Mouse (Mus musculus): ENCODE results near the gene Vmn1r42. TPM values are rescaled to one million over a fixed set of nuclear protein-coding genes. Genes with fewer than 3 reads are reported as not detected.
"Not testable (repeated sequence)": the region's sequence is repeated elsewhere in the genome, so short reads cannot be mapped to it uniquely, and the experiment has no call there.

Vmn1r42 gene
- polyA plus RNA-seq (2015; fragmentation: Nextera tagmentation; extraction: Ambion mirVana): not detected in 2 replicates

DNA sequence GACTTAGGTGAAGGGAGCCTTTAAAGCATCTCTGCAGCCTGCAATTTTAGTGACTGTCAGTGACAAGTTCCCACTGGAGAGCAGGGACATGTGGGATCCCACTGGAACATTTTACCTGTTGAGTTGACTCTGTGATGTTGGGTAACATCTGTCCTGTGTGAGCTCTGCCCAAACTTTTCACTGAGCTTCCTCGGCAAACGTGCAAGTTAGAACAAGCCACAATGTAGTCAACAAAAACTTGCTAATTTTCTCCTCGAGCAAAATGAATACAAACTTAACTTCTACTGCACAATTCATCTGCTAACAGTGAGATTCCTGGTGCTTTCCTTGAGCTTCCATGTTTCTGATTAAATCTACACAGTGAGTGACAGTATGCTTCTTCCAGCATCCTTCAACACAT is at the start of gene Vmn1r42, which contains the start of gene Vmn1r43:
Gene Vmn1r42, minus strand, starts transcription at position 101 of the 400 bp plus-strand sequence.
Gene Vmn1r43, minus strand, starts transcription at position 101 of the 400 bp plus-strand sequence.
- not testable (repeated sequence) for H3K4me2 ChIP-seq; H3K27me3 ChIP-seq; H3K36me3 ChIP-seq; H3K4me1 ChIP-seq; ATAC-seq (ENCODE audit: insufficient number of reproducible peaks, insufficient read depth, low FRiP score, low TSS enrichment, low read depth); H3K9ac ChIP-seq; H3K27ac ChIP-seq; H3K4me3 ChIP-seq; H3K9me3 ChIP-seq
- 78% methylated on average over 3 of the region's 3 CpGs for WGBS

DNA sequence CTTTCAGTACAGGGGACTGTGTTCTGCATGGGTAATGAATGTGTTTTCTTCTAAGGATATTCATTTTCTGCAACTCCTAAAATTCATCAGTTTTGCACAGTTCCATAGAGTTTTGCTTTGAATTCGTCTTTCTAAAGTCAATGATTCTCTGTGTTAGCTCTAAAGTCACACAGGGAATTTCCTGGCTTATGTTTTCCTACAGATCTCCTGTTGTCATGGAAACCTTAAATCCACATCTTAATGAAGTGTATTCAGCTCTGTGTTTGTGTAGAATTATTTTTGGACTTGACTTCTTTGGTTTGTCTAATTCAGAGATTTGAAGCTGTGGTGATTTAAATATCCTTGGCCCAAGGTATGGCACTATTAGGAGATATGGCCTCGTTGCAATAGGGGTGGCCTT is 7.6 kb upstream of the Vmn1r42 start:
- Histone ChIP-seq H3K4me2 (no peak overlapping the region), H3K4me1 (no peaks in the 10 kb centered on the region), H3K9ac (no peak overlapping the region), H3K27ac (no peak overlapping the region), H3K36me3 (no peaks in the 10 kb centered on the region), H3K4me3 (no peak overlapping the region), H3K9me3 (no peaks in the 10 kb centered on the region), H3K27me3 (no peaks in the 10 kb centered on the region)
- WGBS: 52% methylated on average over 2 of the region's 2 CpGs
- no peak for ATAC-seq (ENCODE audit: insufficient number of reproducible peaks, insufficient read depth, low FRiP score, low TSS enrichment, low read depth)

GRCm38 (mm10) chr6:89883360-89883759 is 7.1 kb upstream of the Vmn1r42 start, which contains the start of gene Vmn1r44:
Vmn1r44 (plus strand) TSS chr6:89883660.
- no peak within 1 kb of the TSS for H3K4me3 ChIP-seq
- H3K4me2 ChIP-seq: no peak within 1 kb of the TSS
- 71% methylated on average over 1 of the region's 1 CpGs for WGBS
- H3K9ac ChIP-seq: no peak within 1 kb of the TSS
- no peaks in the 10 kb centered on the region for H3K36me3 ChIP-seq
- no peaks in the 10 kb centered on the region for H3K27me3 ChIP-seq
- no peak for ATAC-seq (ENCODE audit: insufficient number of reproducible peaks, insufficient read depth, low FRiP score, low TSS enrichment, low read depth)
- no peaks in the 10 kb centered on the region for H3K4me1 ChIP-seq
- H3K9me3 ChIP-seq: no peaks in the 10 kb centered on the region
- H3K27ac ChIP-seq: no peak within 1 kb of the TSS

DNA sequence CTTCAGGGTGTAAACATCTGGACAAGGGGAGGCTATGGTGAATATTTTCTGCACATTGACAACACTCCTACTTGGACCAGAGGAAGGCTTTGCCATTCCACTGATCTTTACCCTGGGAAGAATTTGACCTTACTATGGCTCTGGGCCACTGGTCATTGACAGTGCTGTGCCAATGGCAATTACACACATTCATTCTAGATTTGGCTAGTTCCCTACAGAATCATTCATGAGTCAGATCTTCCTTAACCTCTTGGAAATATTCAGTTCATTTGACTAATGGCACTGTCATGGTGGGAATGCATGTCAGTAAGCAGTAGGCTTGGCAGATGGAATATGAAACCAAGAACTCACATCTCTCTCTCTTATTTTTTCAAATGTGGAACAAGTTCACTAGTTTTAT is 4.7 kb upstream of the Vmn1r42 start:
- H3K27ac ChIP-seq: no peak overlapping the region
- H3K36me3 ChIP-seq: no peaks in the 10 kb centered on the region
- H3K4me1 ChIP-seq: no peaks in the 10 kb centered on the region
- H3K4me3 ChIP-seq: no peak overlapping the region
- ATAC-seq (ENCODE audit: insufficient number of reproducible peaks, insufficient read depth, low FRiP score, low TSS enrichment, low read depth): no peak
- H3K4me2 ChIP-seq: no peak overlapping the region
- no peaks in the 10 kb centered on the region for H3K9me3 ChIP-seq
- H3K9ac ChIP-seq: no peak overlapping the region
- no peaks in the 10 kb centered on the region for H3K27me3 ChIP-seq

DNA sequence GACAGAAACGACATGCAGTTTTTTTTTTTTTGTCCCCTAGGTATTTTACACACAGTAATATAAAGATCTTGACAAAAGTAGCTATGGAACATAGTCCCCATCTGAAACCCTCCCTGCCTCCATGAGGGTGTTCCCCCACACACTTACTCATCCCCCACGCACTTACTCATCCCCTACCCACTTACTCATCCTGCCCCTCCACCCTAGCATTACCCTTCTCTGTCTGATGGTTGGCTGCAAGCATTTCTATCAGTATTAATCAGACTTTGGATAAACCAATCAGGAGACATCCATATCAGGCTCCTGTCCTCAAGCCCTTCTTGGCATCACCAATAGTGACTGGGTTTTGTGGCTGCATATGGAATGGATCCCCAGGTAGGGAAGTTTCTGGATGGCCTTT is 750 bp upstream of the Vmn1r42 start:
- 70% methylated on average over 2 of the region's 2 CpGs for WGBS
- Histone ChIP-seq H3K4me2 (no peak overlapping the region), H3K36me3 (no peaks in the 10 kb centered on the region), H3K27ac (no peak overlapping the region), H3K9me3 (no peaks in the 10 kb centered on the region), H3K9ac (no peak overlapping the region), H3K4me3 (no peak overlapping the region), H3K4me1 (no peaks in the 10 kb centered on the region), H3K27me3 (no peaks in the 10 kb centered on the region)
- ATAC-seq (ENCODE audit: insufficient number of reproducible peaks, insufficient read depth, low FRiP score, low TSS enrichment, low read depth): no peak

DNA sequence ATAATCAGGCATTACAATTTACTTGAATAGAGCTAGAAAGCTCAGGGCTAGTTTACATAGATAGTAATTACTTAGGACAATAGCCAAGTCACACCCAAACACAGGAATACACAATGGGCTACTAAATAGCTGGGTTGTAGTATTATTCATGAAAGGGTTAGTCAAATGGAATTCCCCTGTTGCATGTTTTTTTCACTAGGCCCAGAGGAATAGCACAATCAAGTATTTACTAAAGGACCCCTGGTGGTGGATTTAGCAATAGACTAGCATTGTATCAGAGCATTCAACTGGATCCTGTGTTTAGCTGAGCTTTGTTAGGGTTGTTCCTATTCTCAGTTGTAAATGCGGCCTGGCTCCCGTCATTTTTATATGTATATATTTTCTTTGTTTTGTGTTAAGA is 8.2 kb downstream of the Vmn1r42 start:
- Histone ChIP-seq H3K4me2 (no peak overlapping the region), H3K4me3 (no peak overlapping the region)
- ATAC-seq (ENCODE audit: insufficient number of reproducible peaks, insufficient read depth, low FRiP score, low TSS enrichment, low read depth): no peak

DNA sequence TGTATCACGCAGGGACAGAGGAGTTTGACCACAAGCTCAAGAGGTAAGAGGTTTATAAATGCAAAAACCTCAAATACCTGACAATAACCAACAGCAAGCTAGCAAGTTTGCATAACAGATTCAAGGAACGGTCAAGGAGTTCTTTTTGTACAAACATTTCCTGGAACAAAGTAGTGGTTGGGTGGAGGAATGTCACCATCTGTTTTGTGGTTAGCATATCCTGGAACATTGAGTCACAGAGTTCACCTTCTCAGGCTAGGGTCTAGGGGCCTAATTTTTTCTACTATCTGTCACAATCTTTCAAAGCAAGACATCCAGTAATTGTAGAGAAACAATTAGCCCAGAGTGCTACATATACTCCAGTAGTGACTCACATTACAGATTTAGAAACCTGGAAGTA is 8.9 kb downstream of the Vmn1r42 start:
- no peak for ATAC-seq (ENCODE audit: insufficient number of reproducible peaks, insufficient read depth, low FRiP score, low TSS enrichment, low read depth)
- no peaks in the 10 kb centered on the region for H3K36me3 ChIP-seq
- H3K4me1 ChIP-seq: no peaks in the 10 kb centered on the region
- H3K9me3 ChIP-seq: peaks cover 14% of the 10 kb centered on the region
- no peak overlapping the region for H3K9ac ChIP-seq
- no peak overlapping the region for H3K27ac ChIP-seq
- 91% methylated on average over 2 of the region's 2 CpGs for WGBS
- no peak overlapping the region for H3K4me2 ChIP-seq
- no peaks in the 10 kb centered on the region for H3K27me3 ChIP-seq
- no peak overlapping the region for H3K4me3 ChIP-seq

More for the DNA sequence above, 8.2 kb downstream of the Vmn1r42 start:
- H3K36me3 ChIP-seq: no peaks in the 10 kb centered on the region
- H3K27ac ChIP-seq: no peak overlapping the region
- WGBS: 82% methylated on average over 2 of the region's 2 CpGs
- H3K4me1 ChIP-seq: no peaks in the 10 kb centered on the region
- peaks cover 13% of the 10 kb centered on the region; the same call in 1 of the 2 replicates for H3K9me3 ChIP-seq
- no peaks in the 10 kb centered on the region for H3K27me3 ChIP-seq
- H3K9ac ChIP-seq: no peak overlapping the region

DNA sequence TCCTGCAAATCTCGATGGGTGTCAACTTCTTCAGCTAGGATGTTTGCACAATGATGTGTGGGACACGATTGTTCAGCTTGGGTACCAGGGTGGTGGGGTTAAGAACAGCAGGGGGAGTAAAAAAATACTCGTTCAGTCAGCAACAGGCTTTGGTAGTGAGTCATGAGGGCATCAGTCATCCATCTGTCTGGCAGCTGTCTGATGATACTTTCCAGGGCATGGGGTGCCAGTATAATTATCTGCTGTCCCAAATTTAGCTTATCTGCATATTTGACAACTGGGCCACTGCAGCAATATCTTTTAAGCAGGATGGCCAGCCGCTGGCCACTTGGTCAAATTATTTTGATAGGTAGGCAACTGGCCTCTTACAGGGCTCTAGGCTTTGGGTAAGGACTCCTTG is 12.4 kb downstream of the Vmn1r42 start:
- Histone ChIP-seq H3K27ac (no peak overlapping the region), H3K9ac (no peak overlapping the region), H3K4me1 (no peaks in the 10 kb centered on the region), H3K4me2 (no peak overlapping the region), H3K4me3 (no peak overlapping the region), H3K36me3 (no peaks in the 10 kb centered on the region), H3K9me3 (peaks cover 17% of the 10 kb centered on the region), H3K27me3 (no peaks in the 10 kb centered on the region)
- no peak for ATAC-seq (ENCODE audit: insufficient number of reproducible peaks, insufficient read depth, low FRiP score, low TSS enrichment, low read depth)
- WGBS: 71% methylated on average over 4 of the region's 4 CpGs

GRCm38 (mm10) chr6:89859839-89860238 is 16.4 kb downstream of the Vmn1r42 start:
- Histone ChIP-seq H3K4me1 (no peaks in the 10 kb centered on the region), H3K4me2 (no peak overlapping the region), H3K27me3 (no peaks in the 10 kb centered on the region), H3K36me3 (no peaks in the 10 kb centered on the region), H3K4me3 (no peak overlapping the region), H3K27ac (no peak overlapping the region), H3K9me3 (peaks cover 10% of the 10 kb centered on the region), H3K9ac (no peak overlapping the region)
- 82% methylated on average over 2 of the region's 2 CpGs for WGBS
- ATAC-seq (ENCODE audit: insufficient number of reproducible peaks, insufficient read depth, low FRiP score, low TSS enrichment, low read depth): no peak

- Histone ChIP-seq H3K4me3 (no peak overlapping the region), H3K4me1 (no peaks in the 10 kb centered on the region), H3K4me2 (no peak overlapping the region), H3K27ac (no peak overlapping the region), H3K36me3 (no peaks in the 10 kb centered on the region), H3K9me3 (peaks cover 10% of the 10 kb centered on the region), H3K9ac (no peak overlapping the region), H3K27me3 (no peaks in the 10 kb centered on the region)
- ATAC-seq (ENCODE audit: insufficient number of reproducible peaks, insufficient read depth, low FRiP score, low TSS enrichment, low read depth): no peak
- 72% methylated on average over 3 of the region's 3 CpGs for WGBS
Observed at GRCm38 (mm10) chr6:89857552-89857951, 18.7 kb downstream of the Vmn1r42 start.

Other genes with a start within 250 kb of the Vmn1r42 start
- 9.6 and 10.1 TPM in 2 replicates for gene Txnrd3, start 232.4 kb downstream of the Vmn1r42 start, polyA plus RNA-seq (2015; fragmentation: Nextera tagmentation; extraction: Ambion mirVana)
- gene Vmn1r40, start 168.9 kb downstream of the Vmn1r42 start, polyA plus RNA-seq (2015; fragmentation: Nextera tagmentation; extraction: Ambion mirVana): not detected in 2 replicates
- not detected in 2 replicates for gene Vmn1r41, start 135.6 kb downstream of the Vmn1r42 start, polyA plus RNA-seq (2015; fragmentation: Nextera tagmentation; extraction: Ambion mirVana)
- not detected in 2 replicates for gene Vmn1r43, start within 50 bp of the Vmn1r42 start, polyA plus RNA-seq (2015; fragmentation: Nextera tagmentation; extraction: Ambion mirVana)
- gene Vmn1r44, start 7.2 kb upstream of the Vmn1r42 start, polyA plus RNA-seq (2015; fragmentation: Nextera tagmentation; extraction: Ambion mirVana): not detected in 2 replicates
- not detected in 2 replicates for gene Vmn1r45, start 64.2 kb upstream of the Vmn1r42 start, polyA plus RNA-seq (2015; fragmentation: Nextera tagmentation; extraction: Ambion mirVana)
- not detected in 2 replicates for gene Vmn1r46, start 92.9 kb upstream of the Vmn1r42 start, polyA plus RNA-seq (2015; fragmentation: Nextera tagmentation; extraction: Ambion mirVana)
- not detected in 2 replicates for gene Vmn1r47, start 139.7 kb upstream of the Vmn1r42 start, polyA plus RNA-seq (2015; fragmentation: Nextera tagmentation; extraction: Ambion mirVana)
- not detected in 2 replicates for gene Vmn1r48, start 160.4 kb upstream of the Vmn1r42 start, polyA plus RNA-seq (2015; fragmentation: Nextera tagmentation; extraction: Ambion mirVana)
- not detected in 2 replicates for gene Vmn1r49, start 202.1 kb upstream of the Vmn1r42 start, polyA plus RNA-seq (2015; fragmentation: Nextera tagmentation; extraction: Ambion mirVana)
- gene Vmn1r50, start 225.0 kb upstream of the Vmn1r42 start, polyA plus RNA-seq (2015; fragmentation: Nextera tagmentation; extraction: Ambion mirVana): not detected in 2 replicates
- not detected in 2 replicates for gene Vmn1r51, start 246.2 kb upstream of the Vmn1r42 start, polyA plus RNA-seq (2015; fragmentation: Nextera tagmentation; extraction: Ambion mirVana)

Measured in embryonic facial prominence, embryonic 13.5 days (tissue).